Mouse (Mus musculus) heart, postnatal 0 days (tissue): ENCODE results near the gene Znrf2.

Experiments
- CTCF ChIP-seq: IDR thresholded peaks from 2 replicates; pipeline ENCODE4 v1.5.1; 2016; ENCODE audit warnings: antibody characterized with exemption, control low read depth, low read depth
- EP300 ChIP-seq: IDR thresholded peaks from 2 replicates; pipeline ENCODE4 v1.6.1; 2016; ENCODE audit warnings: antibody characterized with exemption, low read depth

GRCm38 (mm10) chr6:54851778-54852177 lies 35.1 kb downstream of the Znrf2 start:
- TF ChIP-seq CTCF (no peak), EP300 (no peak)
